Comparison of ENCODE assay signal across 8 mouse cellular contexts in genomic region chr12:86893326-86894183, GRCm38 (mm10). TPM values are rescaled to one million over a fixed set of nuclear protein-coding genes. Genes with fewer than 3 reads are reported as not detected.
DNase-seq lines count a peak whose midpoint lies in the region; ATAC-seq and TF ChIP-seq lines count a peak whose summit lies in the region.

No protein-coding gene starts in this region.

- TF ChIP-seq EP300 in lung, postnatal 0 days (IDR thresholded peaks at IDR 0.05) = 0 out of 2 replicates have a peak, but pooled peaks have one; percentile 4

- no peak for TF ChIP-seq CTCF in intestine, postnatal 0 days (IDR thresholded peaks at IDR 0.05; ENCODE audit: low read depth)
- no peak for TF ChIP-seq CTCF in lung, postnatal 0 days (IDR thresholded peaks at IDR 0.05)

- no peaks in the 10 kb centered on the region for H3K9me3 ChIP-seq in forebrain, embryonic 16.5 days (ENCODE audit: control insufficient read depth, low read length)
- no peaks in the 10 kb centered on the region for H3K9me3 ChIP-seq in intestine, postnatal 0 days (ENCODE audit: control insufficient read depth)
- H3K9me3 ChIP-seq in lung, postnatal 0 days (ENCODE audit: low read length) = no peaks in the 10 kb centered on the region
- H3K9me3 ChIP-seq in stomach, embryonic 16.5 days (replicated peaks; ENCODE audit: control insufficient read depth, low read length) = no peaks in the 10 kb centered on the region

- no peaks in the 10 kb centered on the region for H3K27me3 ChIP-seq in forebrain, embryonic 16.5 days (replicated peaks; ENCODE audit: control insufficient read depth, insufficient read depth, low read length)
- H3K27me3 ChIP-seq in intestine, postnatal 0 days (replicated peaks; ENCODE audit: control insufficient read depth, insufficient read depth, low read length) = no peaks in the 10 kb centered on the region
- no peaks in the 10 kb centered on the region for H3K27me3 ChIP-seq in lung, postnatal 0 days (replicated peaks; ENCODE audit: insufficient read depth, low read length)
- H3K27me3 ChIP-seq in stomach, embryonic 16.5 days (ENCODE audit: control insufficient read depth, insufficient read depth, low read length) = no peaks in the 10 kb centered on the region

- peak overlapping the region; percentile 82 for H3K4me2 ChIP-seq in forebrain, embryonic 16.5 days (ENCODE audit: low read length)
- peak overlapping the region; percentile 76 for H3K4me2 ChIP-seq in intestine, postnatal 0 days (replicated peaks; ENCODE audit: low read depth)
- peak overlapping the region; percentile 71 for H3K4me2 ChIP-seq in lung, postnatal 0 days (replicated peaks; ENCODE audit: low read depth, low read length)
- H3K4me2 ChIP-seq in stomach, embryonic 16.5 days (ENCODE audit: low read depth, low read length) = peak overlapping the region; percentile 92

- H3K4me1 ChIP-seq in forebrain, embryonic 16.5 days (replicated peaks; ENCODE audit: control insufficient read depth, insufficient read depth, low read length) = peaks cover 89% of the 10 kb centered on the region
- H3K4me1 ChIP-seq in intestine, postnatal 0 days (replicated peaks; ENCODE audit: control insufficient read depth, insufficient read depth, low read length) = peaks cover 13% of the 10 kb centered on the region
- H3K4me1 ChIP-seq in lung, postnatal 0 days (ENCODE audit: insufficient read depth, low read depth, low read length) = peaks cover 63% of the 10 kb centered on the region
- peaks cover 83% of the 10 kb centered on the region for H3K4me1 ChIP-seq in stomach, embryonic 16.5 days (ENCODE audit: control insufficient read depth, insufficient read depth, low read length)

- ATAC-seq in forebrain, embryonic 16.5 days = peak; percentile 7
- ATAC-seq in intestine, postnatal 0 days = peak; percentile 3; the same call in 1 of the 2 replicates
- peak; percentile 32 for ATAC-seq in lung, postnatal 0 days
- ATAC-seq in stomach, embryonic 16.5 days (ENCODE audit: insufficient read depth, low FRiP score) = peak; percentile 42; the same call in 1 of the 2 replicates

- peak; percentile 98 for DNase-seq in heart, adult 11 months
- no peak for DNase-seq in heart, postnatal 4 days
- DNase-seq in brain, adult 2 months (ENCODE audit: low read depth, low spot score) = peak; percentile 83
- peak; percentile 86 for DNase-seq in lung, postnatal 0 days (ENCODE audit: low spot score)
- no peak for DNase-seq in natural killer cell, adult 2 months (ENCODE audit: low spot score in 2 of 2)

- peak overlapping the region; percentile 65 for H3K9ac ChIP-seq in forebrain, embryonic 16.5 days (replicated peaks; ENCODE audit: low read depth, low read length)
- no peak overlapping the region for H3K9ac ChIP-seq in intestine, postnatal 0 days (ENCODE audit: low read depth, low read length)
- peak overlapping the region; percentile 32 for H3K9ac ChIP-seq in lung, postnatal 0 days (replicated peaks; ENCODE audit: low read depth)
- H3K9ac ChIP-seq in stomach, embryonic 16.5 days (ENCODE audit: low read length) = peak overlapping the region; percentile 77

- peak overlapping the region; percentile 100 for H3K27ac ChIP-seq in forebrain, embryonic 16.5 days (ENCODE audit: low read length)
- peak overlapping the region; percentile 79 for H3K27ac ChIP-seq in intestine, postnatal 0 days (ENCODE audit: low read depth, low read length)
- peak overlapping the region; percentile 99 for H3K27ac ChIP-seq in lung, postnatal 0 days (ENCODE audit: low read length)
- H3K27ac ChIP-seq in stomach, embryonic 16.5 days (ENCODE audit: low read length) = peak overlapping the region; percentile 100

- peak overlapping the region; percentile 3 for H3K4me3 ChIP-seq in forebrain, embryonic 16.5 days (replicated peaks; ENCODE audit: low read length)
- peak overlapping the region; percentile 24 for H3K4me3 ChIP-seq in intestine, postnatal 0 days (ENCODE audit: low read depth, low read length)
- H3K4me3 ChIP-seq in lung, postnatal 0 days (ENCODE audit: low read depth, low read length) = peak overlapping the region; percentile 37
- peak overlapping the region; percentile 42 for H3K4me3 ChIP-seq in stomach, embryonic 16.5 days (replicated peaks; ENCODE audit: low read length)

- WGBS in forebrain, embryonic 16.5 days = under 1% methylated on average over 20 of the region's 20 CpGs
- WGBS in intestine, postnatal 0 days = 7% methylated on average over 20 of the region's 20 CpGs
- 2% methylated on average over 20 of the region's 20 CpGs for WGBS in lung, postnatal 0 days
- WGBS in stomach, embryonic 16.5 days = 1% methylated on average over 20 of the region's 20 CpGs

- no peaks in the 10 kb centered on the region for H3K36me3 ChIP-seq in forebrain, embryonic 16.5 days (ENCODE audit: control insufficient read depth, insufficient read depth)
- H3K36me3 ChIP-seq in intestine, postnatal 0 days (ENCODE audit: control insufficient read depth, insufficient read depth) = no peaks in the 10 kb centered on the region
- H3K36me3 ChIP-seq in lung, postnatal 0 days (ENCODE audit: insufficient read depth, low read length) = no peaks in the 10 kb centered on the region
- no peaks in the 10 kb centered on the region for H3K36me3 ChIP-seq in stomach, embryonic 16.5 days (ENCODE audit: control insufficient read depth, insufficient read depth, low read length)

RNA-seq across cellular contexts. Expression of gene Irf2bpl, which starts 9.0 kb away (rescaled TPM):
- total RNA-seq in heart, postnatal 4 days (2021) = 10 to 100 TPM; 85.8 to 86.2 TPM
- polyA plus RNA-seq in forebrain, embryonic 16.5 days (2015; fragmentation: Nextera tagmentation; extraction: Ambion mirVana) = 67.0 and 74.0 TPM in 2 replicates
- polyA plus RNA-seq in intestine, postnatal 0 days (2015; fragmentation: Nextera tagmentation; extraction: Ambion mirVana) = 10.0 and 10.7 TPM in 2 replicates
- 39.5 and 49.1 TPM in 2 replicates for polyA plus RNA-seq in lung, postnatal 0 days (2015; fragmentation: Nextera tagmentation; extraction: Ambion mirVana)
- polyA plus RNA-seq in stomach, embryonic 16.5 days (2015; fragmentation: Nextera tagmentation; extraction: Ambion mirVana) = 10.1 and 11.7 TPM in 2 replicates

RNA-seq across cellular contexts. Expression of gene Cipc, which starts 53.3 kb away (rescaled TPM):
- 10 to 100 TPM; 34.1 to 39.3 TPM for total RNA-seq in heart, postnatal 4 days (2021)
- 61.5 and 62.7 TPM in 2 replicates for polyA plus RNA-seq in forebrain, embryonic 16.5 days (2015; fragmentation: Nextera tagmentation; extraction: Ambion mirVana)
- 3.2 and 3.8 TPM in 2 replicates for polyA plus RNA-seq in intestine, postnatal 0 days (2015; fragmentation: Nextera tagmentation; extraction: Ambion mirVana)
- 12.5 and 14.8 TPM in 2 replicates for polyA plus RNA-seq in lung, postnatal 0 days (2015; fragmentation: Nextera tagmentation; extraction: Ambion mirVana)
- polyA plus RNA-seq in stomach, embryonic 16.5 days (2015; fragmentation: Nextera tagmentation; extraction: Ambion mirVana) = 17.8 and 18.1 TPM in 2 replicates

Comparison
In these comparisons a context has a peak if more than half of its experiments do, and no peak if none do; other contexts are left out.
1. DNase-seq: peak in heart, adult 11 months (single experiment), brain, adult 2 months (single experiment) and lung, postnatal 0 days (single experiment); none in heart, postnatal 4 days (single experiment) and natural killer cell, adult 2 months (0 of 2).
2. Peak in every context shown above with its lines, with median percentiles within 50 percentile points of each other: ATAC-seq, H3K27ac ChIP-seq, H3K4me2 ChIP-seq and H3K4me3 ChIP-seq.